Mouse (Mus musculus): ENCODE measurements around the gene Zmat1. TPM values are rescaled to one million over a fixed set of nuclear protein-coding genes. Genes with fewer than 3 reads are reported as not detected.

Gene Zmat1
- 9.6 to 12.8 TPM (median 12.2 TPM) in 4 replicates for total RNA-seq (2023; ENCODE audit: inconsistent age)

DNA sequence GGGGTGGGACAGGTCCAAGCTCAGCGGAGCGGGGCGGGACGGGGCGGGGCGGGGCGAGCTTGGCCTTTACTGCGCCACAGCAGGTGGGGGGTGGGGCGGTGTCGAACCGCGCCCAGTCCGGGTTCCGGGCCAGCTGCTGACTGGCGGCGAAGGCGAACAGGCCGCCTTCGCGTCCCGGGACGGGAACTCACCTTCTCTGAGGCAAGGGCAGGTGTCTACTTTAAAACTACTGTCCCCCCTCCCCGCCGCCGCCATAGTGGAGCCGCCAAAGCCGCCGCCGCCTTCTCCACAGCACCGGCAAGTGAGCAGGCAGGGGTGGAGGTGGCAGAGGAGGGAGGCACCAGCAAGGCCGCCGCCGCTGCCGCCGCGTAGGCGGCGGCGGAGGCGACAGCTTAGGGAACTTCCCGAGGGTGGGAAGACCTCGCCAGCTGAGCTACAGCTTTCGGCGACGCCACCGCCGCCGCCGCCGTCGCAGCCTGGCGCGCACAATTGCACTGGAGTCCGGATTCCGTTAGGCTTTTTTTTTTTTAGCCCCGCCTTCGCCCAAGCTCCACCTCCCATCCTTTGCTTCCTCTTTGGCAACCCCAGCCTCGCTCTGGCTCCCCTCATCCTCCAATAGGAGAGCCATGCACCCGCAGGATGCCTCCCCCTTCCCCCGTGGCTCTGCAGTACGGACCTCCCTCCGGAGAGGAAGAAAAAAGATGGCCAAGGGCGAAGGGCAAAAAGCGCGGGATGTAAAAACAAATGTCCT lies at the start of gene Zmat1:
TSS of gene Zmat1 (minus strand) at position 490 of the 751 bp plus-strand sequence.

GRCm38 (mm10) chrX:134964546-134964945 lies 44.5 kb downstream of the Zmat1 start, which contains the start of gene Nxf2:
TSS of gene Nxf2 (minus strand) at chrX:134964754.

Other genes with a start within 250 kb of the Zmat1 start
- 36.7 to 43.1 TPM (median 37.1 TPM) in 4 replicates for gene Armcx2, start 200.0 kb downstream of the Zmat1 start, total RNA-seq (2023; ENCODE audit: inconsistent age)
- 0.36 TPM in 1 of 4 replicates, not detected in the others for gene Nxf2, start 44.5 kb downstream of the Zmat1 start, total RNA-seq (2023; ENCODE audit: inconsistent age)
- gene Gm15023, start 168.4 kb upstream of the Zmat1 start, total RNA-seq (2023; ENCODE audit: inconsistent age) = not detected in 4 replicates
- not detected in 4 replicates for gene Tceal6, start 201.5 kb upstream of the Zmat1 start, total RNA-seq (2023; ENCODE audit: inconsistent age)